Mouse (Mus musculus): Measurements from ENCODE around the gene Slc6a21. TPM values are rescaled to one million over a fixed set of nuclear protein-coding genes. Genes with fewer than 3 reads are reported as not detected.

Slc6a21 gene
- total and polyA plus RNA-seq, 3 experiments = not detected

DNA sequence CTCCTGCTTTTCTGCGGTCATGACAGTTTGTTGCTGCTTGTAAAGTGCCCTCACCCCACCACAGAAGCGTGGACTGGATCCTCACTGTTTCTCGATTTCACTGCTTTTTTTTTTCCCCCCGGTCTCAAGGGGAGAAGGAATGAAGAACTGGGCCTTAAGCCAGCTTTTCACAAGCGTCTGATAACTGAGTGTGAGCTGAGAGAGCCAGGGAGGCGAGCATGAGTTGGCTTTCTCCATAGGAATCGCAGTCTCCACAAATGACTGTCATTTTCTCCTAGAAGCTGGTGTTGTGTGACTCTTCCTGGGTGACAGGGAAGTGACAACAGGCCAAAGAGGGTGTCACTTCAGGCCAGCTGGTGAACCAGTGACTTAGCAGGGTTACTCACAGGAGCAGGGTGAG, 15.0 kb upstream of the Slc6a21 start:
- no peak overlapping the region for H3K4me2 ChIP-seq (ENCODE audit: insufficient read depth, low read depth, poor library complexity, severe bottlenecking)
- H3K9ac ChIP-seq (ENCODE audit: insufficient read depth, low read depth) = no peak overlapping the region
- DNase-seq (ENCODE audit: extremely low read depth) = no peak
- dilution Hi-C loops (cut with MboI; ENCODE audit: extremely low pct_ligation_motif_present, extremely low pct_unique_long_range_greater_than_20kb, low sequenced_read_pairs) = no loop called here
- peaks cover 4% of the 10 kb centered on the region for H3K27me3 ChIP-seq (replicated peaks)
- TF ChIP-seq ZNF384 (IDR thresholded peaks at IDR 0.05; ENCODE audit: low read depth, low read length) (no peak), POLR2A (IDR thresholded peaks at IDR 0.05; ENCODE audit: low read depth, low read length) (no peak), NELFE (IDR thresholded peaks at IDR 0.05; ENCODE audit: low read depth, low read length) (no peak), USF1 (IDR thresholded peaks at IDR 0.05; ENCODE audit: low read depth, low read length) (no peak), ZKSCAN1 (IDR thresholded peaks at IDR 0.05; ENCODE audit: borderline replicate concordance, low read depth, low read length) (no peak), CTCF (conservative IDR thresholded peaks at IDR 0.05 in 1 of 2, IDR thresholded peaks at IDR 0.05 in 1 of 2; ENCODE audit: low read depth in 2 of 2, low read length in 2 of 2) (no peak), BHLHE40 (IDR thresholded peaks at IDR 0.05; ENCODE audit: low read depth, low read length) (no peak), KAT2A (IDR thresholded peaks at IDR 0.05; ENCODE audit: insufficient replicate concordance, low read length) (no peak), UBTF (IDR thresholded peaks at IDR 0.05; ENCODE audit: low read depth, low read length) (no peak), MAX (IDR thresholded peaks at IDR 0.05; ENCODE audit: low read length) (no peak), JUN (IDR thresholded peaks at IDR 0.05; ENCODE audit: insufficient read depth, low read depth, low read length) (no peak), SMC3 (IDR thresholded peaks at IDR 0.05; ENCODE audit: low read depth, low read length) (no peak), SIN3A (IDR thresholded peaks at IDR 0.05; ENCODE audit: low read length) (no peak), HCFC1 (IDR thresholded peaks at IDR 0.05; ENCODE audit: low read depth, low read length) (no peak), CHD1 (IDR thresholded peaks at IDR 0.05; ENCODE audit: low read depth, low read length) (no peak), ZC3H11A (IDR thresholded peaks at IDR 0.05; ENCODE audit: low read depth, low read length) (no peak), EP300 (IDR thresholded peaks at IDR 0.05; ENCODE audit: low read length) (no peak), ELF1 (IDR thresholded peaks at IDR 0.05; ENCODE audit: low read depth, low read length) (no peak), RCOR1 (conservative IDR thresholded peaks at IDR 0.05; ENCODE audit: low read depth, low read length) (no peak)
- peaks cover 0 to 5% of the 10 kb centered on the region in 2 experiments; a peak in 2 of 4 replicates for H3K4me1 ChIP-seq (ENCODE audit: control insufficient read depth in 1 of 2, insufficient read depth in 2 of 2)
- H3K79me2 ChIP-seq (replicated peaks; ENCODE audit: control insufficient read depth, extremely low read depth, insufficient read depth, poor library complexity, severe bottlenecking) = no peaks in the 10 kb centered on the region
- no peaks in the 10 kb centered on the region for H3K9me3 ChIP-seq (replicated peaks; ENCODE audit: low read length)
- no peak overlapping the region for H3K27ac ChIP-seq (ENCODE audit: insufficient read depth, low read depth)
- no peaks in the 10 kb centered on the region for H3K36me3 ChIP-seq (replicated peaks in 1 of 2; ENCODE audit: control insufficient read depth in 1 of 2, insufficient read depth in 1 of 2, low read length in 1 of 2)
- in situ Hi-C loops (cut with MboI; ENCODE audit: low pct_ligation_motif_present, low pct_unique_long_range_greater_than_20kb, low sequenced_read_pairs) = no loop called here
- H3K4me3 ChIP-seq (replicated peaks in 1 of 3; ENCODE audit: low read depth in 2 of 3, low read length in 2 of 3, poor library complexity in 1 of 3) = no peak overlapping the region

- no peak overlapping the region for H3K4me3 ChIP-seq (replicated peaks in 1 of 3; ENCODE audit: low read depth in 2 of 3, low read length in 2 of 3, poor library complexity in 1 of 3)
- H3K9me3 ChIP-seq (replicated peaks; ENCODE audit: low read length) = no peaks in the 10 kb centered on the region
- peaks cover 0 to 5% of the 10 kb centered on the region in 2 experiments; a peak in 2 of 4 replicates for H3K4me1 ChIP-seq (ENCODE audit: control insufficient read depth in 1 of 2, insufficient read depth in 2 of 2)
- no peak overlapping the region for H3K4me2 ChIP-seq (ENCODE audit: insufficient read depth, low read depth, poor library complexity, severe bottlenecking)
- no peak for DNase-seq (ENCODE audit: extremely low read depth)
- H3K9ac ChIP-seq (ENCODE audit: insufficient read depth, low read depth) = no peak overlapping the region
- H3K27me3 ChIP-seq (replicated peaks) = peaks cover 4% of the 10 kb centered on the region
- in situ Hi-C loops (cut with MboI; ENCODE audit: low pct_ligation_motif_present, low pct_unique_long_range_greater_than_20kb, low sequenced_read_pairs) = no loop called here
- no peaks in the 10 kb centered on the region for H3K36me3 ChIP-seq (replicated peaks in 1 of 2; ENCODE audit: control insufficient read depth in 1 of 2, insufficient read depth in 1 of 2, low read length in 1 of 2)
- H3K27ac ChIP-seq (ENCODE audit: insufficient read depth, low read depth) = no peak overlapping the region
- TF ChIP-seq CTCF (conservative IDR thresholded peaks at IDR 0.05 in 1 of 2, IDR thresholded peaks at IDR 0.05 in 1 of 2; ENCODE audit: low read depth in 2 of 2, low read length in 2 of 2) (no peak), MAX (IDR thresholded peaks at IDR 0.05; ENCODE audit: low read length) (no peak), ELF1 (IDR thresholded peaks at IDR 0.05; ENCODE audit: low read depth, low read length) (no peak), ZMIZ1 (IDR thresholded peaks at IDR 0.05; ENCODE audit: low read depth, low read length) (no peak), CHD1 (IDR thresholded peaks at IDR 0.05; ENCODE audit: low read depth, low read length) (no peak), RCOR1 (conservative IDR thresholded peaks at IDR 0.05; ENCODE audit: low read depth, low read length) (no peak), NELFE (IDR thresholded peaks at IDR 0.05; ENCODE audit: low read depth, low read length) (no peak), UBTF (IDR thresholded peaks at IDR 0.05; ENCODE audit: low read depth, low read length) (no peak), HCFC1 (IDR thresholded peaks at IDR 0.05; ENCODE audit: low read depth, low read length) (no peak), MXI1 (IDR thresholded peaks at IDR 0.05; ENCODE audit: low read depth, low read length) (no peak), BHLHE40 (IDR thresholded peaks at IDR 0.05; ENCODE audit: low read depth, low read length) (no peak), MAZ (IDR thresholded peaks at IDR 0.05; ENCODE audit: low read depth, low read length) (no peak), NRF1 (IDR thresholded peaks at IDR 0.05; ENCODE audit: low read depth, low read length) (no peak), ETS1 (conservative IDR thresholded peaks at IDR 0.05; ENCODE audit: low read depth, low read length) (no peak), MEF2A (IDR thresholded peaks at IDR 0.05; ENCODE audit: borderline replicate concordance, low read depth, low read length) (no peak), ZNF384 (IDR thresholded peaks at IDR 0.05; ENCODE audit: low read depth, low read length) (no peak), ZKSCAN1 (IDR thresholded peaks at IDR 0.05; ENCODE audit: borderline replicate concordance, low read depth, low read length) (no peak)
- dilution Hi-C loops (cut with MboI; ENCODE audit: extremely low pct_ligation_motif_present, extremely low pct_unique_long_range_greater_than_20kb, low sequenced_read_pairs) = no loop called here
- no peaks in the 10 kb centered on the region for H3K79me2 ChIP-seq (replicated peaks; ENCODE audit: control insufficient read depth, extremely low read depth, insufficient read depth, poor library complexity, severe bottlenecking)
Measured at GRCm38 (mm10) chr7:45263006-45263607, 14.2 kb upstream of the Slc6a21 start.
